Mouse (Mus musculus): ENCODE data around the gene Apln.

The Apln gene
- long read RNA-seq, experiment 1 = 0 reads
- long read RNA-seq, experiment 2, transcript Apln-201 (3 exons, 3,149 nt) = major isoform, 7 of 14 reads
- long read RNA-seq, experiment 2, partial matches to known transcripts = 0 of 14 reads
- long read RNA-seq, experiment 2, other reads (novel, unspliced or antisense) = 7 of 14 reads

DNA sequence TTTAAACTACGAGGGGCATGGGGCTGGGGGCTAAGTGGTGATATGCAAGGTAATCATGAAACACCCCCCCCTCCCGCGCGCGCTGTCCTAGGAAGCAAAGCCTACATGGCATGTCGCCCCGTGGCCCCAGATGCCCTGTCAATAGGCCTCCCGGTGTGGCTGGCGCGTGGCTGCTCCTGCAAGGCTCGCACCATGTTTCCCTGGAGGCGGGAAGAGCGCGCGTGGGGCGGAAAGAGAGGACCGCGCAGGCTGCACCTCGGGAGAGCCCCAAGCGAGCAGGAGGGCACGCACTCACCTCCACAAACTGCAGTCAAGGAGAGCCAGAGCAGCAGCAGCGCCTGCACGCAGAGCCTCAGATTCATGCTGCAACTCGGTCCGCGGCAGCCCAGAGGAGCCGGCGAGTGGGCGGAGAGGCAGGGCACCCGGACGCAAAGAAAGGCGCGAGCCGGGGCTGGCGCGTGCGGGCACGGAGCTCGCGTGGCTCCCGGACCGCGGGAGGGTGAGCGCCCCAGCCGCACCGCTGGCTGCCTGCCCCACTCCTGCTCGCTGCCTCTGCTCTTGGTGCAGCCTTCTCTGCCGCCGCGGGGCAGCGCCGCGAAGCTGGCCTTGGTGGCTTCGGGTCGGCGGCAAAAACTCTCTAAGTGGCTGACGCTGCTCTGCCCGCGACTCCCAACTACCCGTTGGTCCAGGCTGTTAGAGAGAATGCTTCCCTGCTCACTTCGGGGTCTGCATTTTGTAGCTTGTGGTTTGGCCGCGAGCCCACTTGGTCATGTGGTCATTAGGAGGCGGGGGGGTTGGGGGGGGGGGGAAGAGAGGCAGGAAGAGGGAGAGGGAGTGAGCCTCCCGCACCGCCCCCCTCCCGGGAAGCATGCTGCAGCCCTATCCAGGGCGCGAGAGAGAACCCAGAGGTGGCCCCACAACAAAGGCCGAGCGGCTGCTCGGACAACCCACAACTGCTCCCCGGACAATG lies at the start of gene Apln:
Apln (minus strand) TSS at position 710 of the 970 bp plus-strand sequence.
- intact Hi-C loops (cut with DNase I) = no loop called here

DNA sequence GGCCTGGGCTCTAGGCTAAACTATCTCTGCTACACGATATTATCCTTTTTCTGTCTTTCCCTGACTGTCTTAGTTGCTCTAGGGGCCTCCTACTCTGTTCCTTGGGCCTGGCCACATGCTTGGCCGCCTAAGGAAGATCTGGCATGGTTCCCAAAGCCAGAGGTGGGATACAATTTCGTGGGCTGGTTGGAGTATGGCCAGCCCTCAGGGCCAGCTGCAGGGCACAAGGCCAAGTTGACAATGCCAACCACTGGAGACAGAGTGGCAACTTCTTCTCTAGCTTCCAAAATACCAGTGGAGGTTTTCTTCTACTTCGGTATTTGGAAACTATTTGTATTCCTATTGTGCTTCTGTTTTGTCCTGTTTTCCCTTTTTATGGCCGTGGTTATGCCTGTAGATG lies 47.7 kb upstream of the Apln start:
- intact Hi-C loops (cut with DNase I) = no loop called here

DNA sequence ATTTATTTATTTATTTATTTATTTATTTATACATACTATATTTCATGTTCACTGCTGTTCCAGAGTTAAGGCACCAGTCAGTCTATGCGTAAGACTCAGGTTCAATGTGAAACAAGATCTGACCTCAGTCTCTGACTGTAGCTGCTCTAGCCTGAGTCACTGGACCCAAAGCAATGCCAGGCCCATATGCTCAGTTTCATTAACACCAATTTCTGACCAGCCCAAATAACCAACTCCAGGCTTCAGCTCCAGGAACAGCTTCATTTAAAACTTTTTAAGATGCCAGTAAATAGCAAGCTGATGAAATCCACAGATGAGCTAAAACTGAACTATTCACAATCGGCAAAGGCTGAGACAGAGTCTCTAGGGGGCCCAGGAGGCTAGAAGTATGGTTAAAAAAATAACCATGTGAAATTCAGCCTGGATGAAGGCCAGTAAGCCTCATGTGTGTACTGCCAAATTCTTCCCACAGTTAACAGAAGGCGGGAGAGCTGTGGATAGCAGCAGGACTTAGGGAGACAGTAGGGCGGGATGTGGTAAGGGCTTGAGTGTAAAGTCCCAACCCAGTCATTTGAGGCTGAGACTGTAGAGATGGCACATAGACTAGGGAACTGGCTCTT lies 42.3 kb upstream of the Apln start:
- intact Hi-C loops (cut with DNase I) = no loop called here

DNA sequence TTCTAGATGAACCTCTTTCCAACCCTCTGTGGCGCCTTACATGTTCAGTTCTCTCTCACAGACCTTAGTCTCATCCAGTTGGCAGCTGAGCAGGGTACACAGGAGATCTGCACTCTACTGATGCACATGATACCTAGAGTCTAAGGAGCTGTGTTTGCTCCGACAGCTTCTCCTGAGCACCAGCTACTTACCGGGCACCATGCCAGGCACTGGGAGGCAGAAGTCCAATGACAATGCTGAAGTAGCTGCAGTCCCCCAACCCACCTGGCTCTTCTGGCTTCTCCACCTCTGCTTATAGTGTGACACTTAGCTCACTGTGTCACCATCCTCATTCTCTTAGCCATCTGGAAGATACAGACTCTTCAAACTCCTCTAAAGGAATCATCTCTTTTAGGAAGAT lies 40.0 kb upstream of the Apln start:
- intact Hi-C loops (cut with DNase I) = no loop called here

DNA sequence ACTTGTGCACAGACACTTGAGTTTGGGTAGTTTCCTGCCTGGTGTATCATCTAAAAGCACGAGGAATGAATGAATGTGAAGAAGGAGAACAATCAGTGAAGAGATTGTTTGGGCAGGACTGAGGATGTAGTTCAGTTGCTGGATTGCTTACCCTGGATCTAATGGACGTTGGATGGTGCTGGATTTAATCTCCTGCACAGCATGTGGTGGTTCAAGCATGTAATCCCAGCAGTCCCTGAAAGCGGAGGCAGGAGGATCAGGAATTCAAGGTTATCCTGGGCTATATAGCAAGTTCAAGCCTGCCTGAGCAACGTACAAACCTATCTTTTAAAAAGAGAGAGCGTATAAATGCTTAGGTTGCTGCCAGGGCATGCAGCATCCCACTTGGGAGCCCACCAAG lies 37.7 kb upstream of the Apln start:
- intact Hi-C loops (cut with DNase I) = no loop called here

DNA sequence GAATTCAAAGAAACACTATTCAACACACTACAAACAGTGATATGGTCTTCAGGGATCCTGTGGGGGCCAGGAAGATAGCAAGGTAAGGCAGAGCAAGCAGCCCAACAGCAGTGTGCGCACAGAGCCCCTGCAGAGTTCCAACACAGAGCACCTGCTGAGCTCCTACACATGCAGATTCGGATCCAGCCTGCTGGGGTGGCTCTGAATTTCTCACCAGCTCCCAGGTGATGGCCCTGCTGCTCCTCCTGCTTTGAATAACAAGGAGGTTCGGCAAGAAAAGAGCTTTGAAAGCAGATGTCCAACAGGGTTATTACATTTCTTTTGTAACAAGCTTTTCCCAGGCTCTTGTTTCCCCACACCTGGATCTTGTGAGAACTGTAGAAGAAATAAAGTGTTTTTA lies 37.3 kb upstream of the Apln start:
- intact Hi-C loops (cut with DNase I) = no loop called here

DNA sequence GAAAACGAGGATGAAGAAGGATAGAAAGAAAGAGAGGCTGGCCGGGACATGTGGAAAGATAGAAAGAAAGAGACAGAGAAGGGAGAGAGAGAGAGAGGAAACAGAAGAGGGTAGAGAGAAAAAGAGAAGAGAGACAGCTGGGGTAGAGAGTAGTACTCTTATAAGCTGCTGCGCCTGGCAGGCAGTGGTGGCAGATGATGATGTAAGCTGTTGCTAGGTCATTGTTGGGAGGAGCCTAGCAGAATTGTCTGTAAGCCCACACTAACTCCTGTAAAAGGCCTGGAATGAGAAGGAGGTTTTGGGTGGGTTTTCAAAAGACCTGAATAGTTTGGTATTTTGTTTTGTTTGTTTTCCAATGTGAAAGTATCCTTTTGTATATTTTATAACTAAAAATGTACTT lies 32.2 kb upstream of the Apln start:
- intact Hi-C loops (cut with DNase I) = no loop called here

DNA sequence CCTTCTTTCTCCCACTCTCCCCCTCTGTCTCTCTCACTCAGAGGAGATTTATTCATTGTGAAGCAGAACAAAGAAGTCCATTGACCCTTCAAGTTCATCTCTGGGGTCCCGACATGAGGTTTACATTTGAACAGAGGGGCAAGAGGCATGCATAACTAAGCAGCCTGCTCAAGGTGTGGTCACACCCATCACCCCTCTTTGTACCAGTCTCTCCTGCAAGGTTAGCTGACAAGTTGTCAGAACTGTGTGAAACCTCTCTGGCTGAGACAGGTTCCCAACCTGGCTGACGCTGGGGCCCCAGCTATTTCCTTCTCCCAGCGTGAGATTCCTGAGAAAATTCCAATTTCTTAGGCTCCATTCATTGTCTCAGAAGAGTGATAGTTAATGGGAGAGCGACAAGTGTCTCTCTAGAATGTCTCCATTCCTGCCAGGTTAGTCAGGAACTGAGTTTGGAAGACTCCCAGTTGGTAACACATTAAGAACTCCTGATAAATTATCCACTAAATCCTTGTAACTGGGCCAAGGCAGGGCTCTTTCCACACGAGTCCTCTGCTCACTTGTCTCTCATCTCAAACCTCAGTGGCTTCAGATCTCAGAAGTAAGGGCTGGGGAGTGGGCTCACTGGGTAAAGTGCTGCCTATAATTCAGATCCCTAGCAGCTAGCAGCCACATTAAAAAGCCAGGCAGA lies 29.7 kb upstream of the Apln start:
- intact Hi-C loops (cut with DNase I) = no loop called here

DNA sequence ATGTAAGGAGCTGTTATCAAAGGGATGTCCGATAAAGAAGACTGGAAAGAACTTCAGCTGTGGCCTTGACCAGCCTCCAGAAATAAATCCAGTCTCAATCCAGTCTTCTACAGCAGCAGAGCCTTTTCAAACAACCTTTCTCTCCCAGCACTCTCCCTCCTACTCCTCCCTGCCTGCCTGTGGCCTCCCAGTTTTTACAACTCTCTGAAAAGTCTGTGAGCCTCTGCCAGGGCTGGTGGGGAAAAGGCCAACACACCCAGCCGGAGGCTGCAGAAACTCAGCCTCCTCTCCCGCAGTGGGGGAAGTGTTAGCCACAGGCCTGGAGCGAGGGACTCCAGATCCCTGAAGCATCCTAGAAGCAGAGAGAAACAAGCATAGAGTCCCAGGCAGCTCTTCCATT lies 27.8 kb upstream of the Apln start:
- intact Hi-C loops (cut with DNase I) = no loop called here

DNA sequence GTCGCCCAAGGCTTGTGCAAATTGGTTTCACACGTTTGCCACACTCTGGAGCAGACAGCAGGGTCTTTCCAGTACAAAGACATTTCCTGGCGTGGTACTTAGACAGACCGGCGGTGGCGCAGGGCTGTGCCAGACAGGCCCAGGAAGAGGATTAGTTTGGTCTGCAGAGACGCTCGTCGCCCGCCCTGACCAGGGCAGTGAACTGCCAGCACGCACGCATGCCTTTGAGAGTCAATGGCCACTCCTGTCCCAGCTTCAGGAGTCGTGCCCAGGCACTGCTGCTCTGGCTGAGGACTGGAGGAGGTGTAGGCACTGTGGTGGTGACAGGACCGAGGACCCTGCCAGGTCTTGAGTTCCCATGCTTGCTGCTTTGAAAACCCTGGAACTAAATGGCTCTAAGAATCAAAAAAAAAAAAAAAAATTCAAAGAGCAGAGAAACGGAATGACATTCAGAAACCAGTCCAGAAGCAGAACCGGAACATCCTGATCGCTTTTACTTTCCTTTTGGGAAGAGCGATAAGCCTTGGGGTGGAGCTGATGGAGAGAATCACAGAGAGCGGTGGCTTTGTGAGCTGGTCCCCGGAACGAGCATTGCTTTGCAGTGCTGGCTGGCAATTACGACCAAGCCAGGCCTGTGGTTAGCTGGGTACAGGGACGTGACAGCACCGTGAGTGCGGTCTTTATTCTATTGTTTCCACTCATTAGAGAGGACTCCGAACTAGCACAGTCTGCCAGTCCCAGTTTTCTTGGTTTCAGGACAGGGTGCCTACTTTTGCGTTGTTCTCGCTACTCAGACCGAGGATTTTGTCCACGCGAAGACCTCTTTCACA lies 19.7 kb upstream of the Apln start:
- intact Hi-C loops (cut with DNase I) = loop anchor here (10.0 kb wide), 1 partner anchor 60 kb away; no protein-coding TSS in a partner anchor

DNA sequence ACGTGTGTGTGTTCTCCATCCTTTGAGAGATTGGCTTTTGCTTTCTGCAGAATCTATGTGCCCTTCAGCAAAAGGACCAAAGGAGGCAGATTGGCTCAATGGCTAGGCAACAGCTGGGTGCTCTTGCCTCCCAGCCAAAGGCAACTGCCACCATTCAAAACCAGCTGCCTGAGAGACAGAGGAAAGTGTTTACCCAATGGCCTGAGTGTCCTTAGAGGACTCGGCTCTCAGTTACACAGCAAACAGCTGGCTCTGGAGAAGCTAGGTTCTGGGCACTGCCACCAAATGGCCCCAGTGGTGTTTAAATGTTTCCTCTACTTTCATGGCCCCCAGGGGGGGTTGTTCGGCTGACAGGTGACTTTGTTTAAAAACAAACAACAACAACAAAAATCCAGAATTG lies 19.1 kb upstream of the Apln start:
- intact Hi-C loops (cut with DNase I) = loop anchor here (10.0 kb wide), 1 partner anchor 59 kb away; no protein-coding TSS in a partner anchor

DNA sequence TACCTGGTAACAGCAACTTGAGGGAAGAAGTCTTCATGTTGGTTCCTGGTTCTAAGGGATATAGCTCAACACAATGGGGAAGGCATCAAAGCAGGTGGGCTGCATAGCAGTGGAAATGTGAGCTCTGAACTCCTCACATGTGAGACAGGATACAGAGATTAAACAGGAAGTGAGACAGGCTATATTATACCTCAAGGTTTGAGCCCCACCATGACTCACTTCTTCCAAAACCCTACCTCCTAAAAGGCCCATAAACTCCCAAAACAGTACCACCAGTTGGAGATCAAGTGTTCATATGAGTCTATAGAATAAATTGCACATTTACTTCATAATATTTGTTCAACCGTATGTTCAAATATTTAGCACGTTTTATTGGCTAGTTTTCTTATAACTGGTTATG lies 11.7 kb upstream of the Apln start:
- intact Hi-C loops (cut with DNase I) = no loop called here

DNA sequence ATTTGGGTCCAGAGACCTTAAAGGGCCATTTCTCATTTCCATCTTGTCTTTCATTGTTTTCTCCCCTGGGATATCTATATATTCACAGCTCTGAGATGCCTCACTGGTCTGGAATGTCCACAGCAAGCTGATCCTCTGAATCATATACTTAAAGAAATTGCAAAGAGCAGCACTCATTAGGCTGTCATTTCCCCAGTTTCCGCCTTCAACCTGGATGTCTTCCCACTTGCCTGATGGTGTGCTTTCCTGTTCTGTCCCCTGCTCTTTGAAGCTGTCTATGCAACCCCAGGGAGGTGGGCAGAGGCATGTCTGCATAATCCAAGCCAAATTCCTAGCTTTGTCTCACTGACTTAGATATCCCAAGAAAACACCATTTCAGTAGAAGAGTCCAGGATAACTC lies 9.6 kb upstream of the Apln start:
- intact Hi-C loops (cut with DNase I) = no loop called here

DNA sequence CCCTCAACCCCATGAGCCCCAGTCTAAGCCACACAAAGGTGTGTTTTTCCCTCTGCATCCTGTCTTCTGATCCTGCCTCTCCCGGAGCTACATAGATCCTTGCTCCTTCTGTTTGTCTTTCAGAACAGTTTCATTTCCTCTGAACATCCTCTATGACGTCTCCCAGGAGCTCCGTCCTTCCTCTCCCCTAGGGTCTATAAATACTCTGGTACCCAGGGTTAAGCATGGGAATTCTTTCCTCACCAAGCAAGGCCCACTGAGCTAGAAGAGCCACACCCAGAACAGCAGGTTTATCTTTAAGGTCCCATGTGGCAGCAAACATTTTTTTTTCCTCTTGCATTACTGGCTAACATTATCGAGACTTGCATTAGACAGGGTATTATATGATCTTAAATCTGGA lies 8.1 kb upstream of the Apln start:
- intact Hi-C loops (cut with DNase I) = no loop called here

DNA sequence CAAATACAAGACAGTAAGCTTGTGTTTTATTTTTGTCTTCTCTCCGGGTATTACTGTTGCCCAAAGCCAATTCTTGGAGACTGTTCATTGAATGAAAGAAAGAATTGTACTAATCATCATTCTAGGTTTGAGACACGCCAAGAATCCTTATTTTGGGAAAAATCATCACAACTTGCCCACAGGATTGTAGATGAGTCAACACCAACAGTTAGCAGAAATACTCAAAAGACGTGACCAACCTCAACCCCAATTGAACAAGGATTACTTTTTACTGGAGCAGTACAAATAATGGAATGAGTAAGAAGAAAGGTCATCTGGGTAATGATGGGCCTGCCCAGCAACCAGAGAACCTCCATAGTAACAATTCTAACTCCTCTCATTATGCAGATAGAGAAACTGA lies 5.7 kb upstream of the Apln start:
- intact Hi-C loops (cut with DNase I) = no loop called here

DNA sequence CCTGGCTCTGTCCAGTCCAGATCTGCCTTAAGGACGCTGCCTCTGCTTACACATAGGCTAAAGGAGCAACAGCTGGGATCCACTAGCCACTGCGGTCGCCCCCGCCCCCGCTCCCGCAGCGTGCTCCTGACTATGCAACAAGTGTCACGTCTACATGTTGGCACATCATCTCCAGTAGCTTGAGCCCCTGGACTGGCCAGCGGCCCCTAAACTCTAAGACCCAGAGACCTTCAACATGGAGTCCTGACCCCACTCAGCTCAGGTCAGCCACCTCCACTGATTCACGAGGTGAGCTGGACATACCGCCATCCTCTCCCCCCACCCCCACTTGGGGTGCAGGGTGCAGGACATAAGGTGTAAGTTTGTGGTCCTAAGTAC lies 898 bp downstream of the Apln start:
- intact Hi-C loops (cut with DNase I) = no loop called here

DNA sequence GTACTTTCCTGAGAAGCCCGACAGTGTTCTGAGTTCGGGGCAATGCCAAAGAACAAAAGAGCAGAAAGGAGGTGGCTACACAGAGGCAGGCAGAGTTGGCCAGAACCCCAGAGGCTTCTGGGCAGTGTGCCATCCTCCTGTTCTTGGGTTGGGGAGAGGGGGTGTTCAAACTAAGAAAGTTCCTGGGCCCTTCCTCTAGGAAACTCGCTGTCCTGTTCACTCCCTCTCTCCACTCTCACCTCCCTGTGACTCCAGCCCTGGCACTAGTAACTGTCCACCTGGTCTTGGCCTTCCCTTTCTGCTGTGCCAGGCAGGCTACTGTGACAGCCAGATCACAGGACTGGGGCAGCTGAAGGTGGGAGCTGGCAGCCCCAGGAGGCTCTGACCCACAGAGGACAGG lies 1.6 kb downstream of the Apln start:
- intact Hi-C loops (cut with DNase I) = no loop called here

DNA sequence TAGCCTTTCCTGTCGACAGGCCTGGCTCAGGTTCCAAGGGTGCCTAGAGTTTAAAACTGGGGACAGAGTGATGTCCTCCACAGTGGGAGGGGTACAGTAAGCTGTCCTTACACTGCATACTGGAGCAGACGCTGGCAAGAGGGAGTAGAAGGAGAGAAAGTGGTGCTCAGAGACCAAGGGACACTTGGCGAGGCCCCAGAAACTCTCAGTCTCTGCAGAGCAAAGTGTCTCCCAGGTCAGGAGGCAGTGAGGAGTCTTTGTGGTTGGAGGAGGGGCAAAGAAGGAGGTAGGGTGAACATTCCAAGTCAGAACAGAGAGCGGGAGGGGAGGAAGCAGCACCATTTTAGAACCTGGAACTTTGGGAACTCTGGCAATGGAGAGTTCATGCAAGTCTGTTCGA lies 2.8 kb downstream of the Apln start:
- intact Hi-C loops (cut with DNase I) = no loop called here

DNA sequence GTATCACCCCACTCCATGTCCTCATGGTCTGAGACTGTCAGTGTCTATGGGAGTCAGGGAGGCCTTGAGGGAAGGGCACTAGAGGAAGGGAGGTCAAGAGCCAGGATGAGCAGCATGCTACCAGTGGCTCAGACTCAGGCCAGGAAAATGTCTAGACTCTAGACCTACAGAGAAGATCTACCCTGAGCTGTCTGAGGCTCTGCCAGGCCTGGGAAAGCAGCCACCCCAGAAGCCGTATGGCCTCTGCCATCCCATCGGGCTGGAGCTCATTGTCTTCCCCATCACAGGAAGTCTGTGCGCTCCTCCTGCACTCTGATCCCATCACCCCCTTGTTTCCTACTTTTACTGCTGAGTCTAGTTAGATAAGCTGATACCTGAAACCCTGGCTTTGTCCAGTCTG lies 4.1 kb downstream of the Apln start:
- intact Hi-C loops (cut with DNase I) = no loop called here

DNA sequence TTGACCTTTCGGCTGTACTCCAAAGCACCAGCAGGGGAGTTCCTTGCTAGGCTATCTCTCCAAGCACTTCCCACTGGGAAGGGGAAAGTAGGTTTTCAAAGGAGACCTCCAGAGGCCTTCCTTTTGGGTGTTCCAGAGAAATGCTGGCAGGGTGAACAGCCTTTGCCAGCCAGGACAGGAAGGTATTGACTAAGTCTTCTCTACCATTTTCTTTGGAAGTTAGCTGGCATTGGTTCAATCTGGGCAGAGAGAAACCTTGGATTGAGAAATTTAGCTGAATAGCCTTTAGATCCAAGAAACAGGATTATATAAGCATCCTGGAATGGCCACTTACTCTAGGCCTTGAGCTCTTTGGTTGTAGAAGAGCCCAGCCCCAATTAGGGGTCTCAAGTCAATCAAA lies 11.8 kb downstream of the Apln start:
- intact Hi-C loops (cut with DNase I) = no loop called here

DNA sequence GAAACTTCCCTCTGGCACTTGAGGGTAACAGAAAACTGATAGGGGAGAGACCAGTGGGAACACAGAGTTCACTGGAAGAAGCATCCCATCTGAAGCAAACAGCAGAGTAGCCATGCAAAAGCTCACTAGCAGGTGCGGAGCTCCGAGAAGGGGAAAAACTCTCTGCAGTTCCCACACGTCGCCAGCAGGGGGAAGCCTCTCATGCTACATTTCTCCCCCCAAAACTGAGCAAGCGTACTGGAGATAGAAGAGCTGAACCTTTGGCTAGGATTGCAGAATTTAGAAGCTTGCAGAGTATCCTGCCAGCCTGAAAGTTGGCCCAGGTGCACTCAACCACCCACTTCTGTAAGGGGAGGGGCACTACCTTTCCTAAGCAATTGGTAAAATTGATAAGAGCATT lies 14.7 kb downstream of the Apln start:
- intact Hi-C loops (cut with DNase I) = loop anchor here (2.0 to 5.0 kb wide), 2 partner anchors 81 to 102 kb away; no protein-coding TSS in a partner anchor

All from adrenal gland (tissue).